Mouse (Mus musculus): ENCODE measurements around the gene Spag16. TPM values are rescaled to one million over a fixed set of nuclear protein-coding genes. Genes with fewer than 3 reads are reported as not detected.

The Spag16 gene
- polyA plus RNA-seq, 1 experiment from 2014 or later = 1.7 TPM

DNA sequence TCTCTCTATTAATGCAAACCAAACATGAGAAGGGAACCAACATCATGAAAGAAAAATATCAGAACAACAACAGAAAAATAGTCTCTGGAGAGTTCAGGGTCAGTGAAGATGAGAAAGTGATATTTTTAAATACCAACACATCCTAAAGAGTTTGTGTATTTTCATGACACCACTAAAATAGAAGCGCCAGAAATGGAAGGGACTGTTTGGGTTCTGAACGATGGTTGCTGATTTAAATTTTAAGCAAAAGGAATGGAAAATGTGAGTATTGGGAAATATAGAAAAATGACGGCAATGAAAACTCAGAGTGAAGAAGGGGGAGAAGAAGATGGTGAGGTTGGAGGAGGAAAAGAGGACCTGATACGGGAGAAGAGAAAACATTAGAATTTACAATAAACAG is 825.9 kb downstream of the Spag16 start:
- WGBS = 91% methylated on average over 4 of the region's 4 CpGs
- no peaks in the 10 kb centered on the region for H3K36me3 ChIP-seq (ENCODE audit: control insufficient read depth, insufficient read depth, low read length)
- ATAC-seq (ENCODE audit: insufficient number of reproducible peaks, low FRiP score, low TSS enrichment, low read depth) (no peak), DNase-seq (ENCODE audit: low spot score) (no peak)
- H3K4me1 ChIP-seq (ENCODE audit: control insufficient read depth, insufficient read depth, low read length) = no peaks in the 10 kb centered on the region
- no peaks in the 10 kb centered on the region for H3K9me3 ChIP-seq (ENCODE audit: control insufficient read depth, low read length)
- H3K4me2 ChIP-seq (ENCODE audit: low read depth, severe bottlenecking) = no peak overlapping the region
- H3K9ac ChIP-seq (ENCODE audit: low read length) = no peak overlapping the region
- no peaks in the 10 kb centered on the region for H3K27me3 ChIP-seq (ENCODE audit: control insufficient read depth, insufficient read depth, low read length)
- no peak overlapping the region for H3K27ac ChIP-seq (replicated peaks; ENCODE audit: low read depth, low read length)
- no peak overlapping the region for H3K4me3 ChIP-seq (ENCODE audit: low read depth, low read length)

DNA sequence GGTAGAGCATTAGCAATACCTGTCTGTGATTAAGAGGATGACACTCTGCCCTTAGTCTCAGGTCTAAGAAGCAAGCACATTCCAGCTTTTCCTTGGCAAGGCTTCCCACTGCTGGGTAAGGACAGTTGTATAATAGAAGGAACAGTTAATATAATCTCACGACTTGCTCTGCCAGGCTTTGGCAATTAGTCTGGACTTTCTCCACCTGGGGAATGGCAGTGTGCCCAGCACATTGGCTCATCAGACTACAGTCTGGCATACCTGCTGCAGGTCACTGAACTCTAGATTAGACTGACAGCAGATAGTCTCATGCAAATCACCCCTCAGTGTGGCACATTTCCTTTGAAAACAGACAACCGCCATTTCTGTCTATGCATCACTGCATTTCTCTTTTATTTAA is 865.8 kb downstream of the Spag16 start:
- no peak overlapping the region for H3K9ac ChIP-seq (ENCODE audit: low read length)
- H3K9me3 ChIP-seq (ENCODE audit: control insufficient read depth, low read length) = no peaks in the 10 kb centered on the region
- H3K27ac ChIP-seq (replicated peaks; ENCODE audit: low read depth, low read length) = no peak overlapping the region
- no peaks in the 10 kb centered on the region for H3K27me3 ChIP-seq (ENCODE audit: control insufficient read depth, insufficient read depth, low read length)
- no peak for ATAC-seq (ENCODE audit: insufficient number of reproducible peaks, low FRiP score, low TSS enrichment, low read depth)
- no peak overlapping the region for H3K4me2 ChIP-seq (ENCODE audit: low read depth, severe bottlenecking)
- H3K4me3 ChIP-seq (ENCODE audit: low read depth, low read length) = no peak overlapping the region
- no peaks in the 10 kb centered on the region for H3K36me3 ChIP-seq (ENCODE audit: control insufficient read depth, insufficient read depth, low read length)
- WGBS = 84% methylated on average over 2 of the region's 2 CpGs
- no peaks in the 10 kb centered on the region for H3K4me1 ChIP-seq (ENCODE audit: control insufficient read depth, insufficient read depth, low read length)
- DNase-seq (ENCODE audit: low spot score) = no peak

DNA sequence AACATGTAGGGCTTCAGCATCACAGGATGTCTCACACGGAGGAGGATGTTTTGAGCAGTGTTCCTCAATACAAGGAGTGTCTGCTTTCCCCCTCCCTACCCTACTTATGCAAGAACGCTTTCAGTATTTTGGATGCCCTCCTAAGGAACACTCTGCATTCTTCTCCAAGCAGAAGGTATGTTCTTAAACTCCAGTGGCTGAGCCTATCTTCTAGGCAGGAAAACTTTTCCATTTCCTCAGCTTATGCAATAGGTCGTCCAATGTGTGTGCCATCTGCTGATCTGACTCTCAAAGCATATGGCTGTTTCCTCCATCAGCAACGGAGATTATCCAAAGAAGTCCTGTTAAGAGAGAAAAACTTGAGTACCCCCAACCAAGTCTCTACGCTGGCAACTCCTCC is 873.5 kb downstream of the Spag16 start:
- Histone ChIP-seq H3K4me2 (ENCODE audit: low read depth, severe bottlenecking) (no peak overlapping the region), H3K4me3 (ENCODE audit: low read depth, low read length) (no peak overlapping the region), H3K9me3 (ENCODE audit: control insufficient read depth, low read length) (no peaks in the 10 kb centered on the region), H3K36me3 (ENCODE audit: control insufficient read depth, insufficient read depth, low read length) (no peaks in the 10 kb centered on the region), H3K27ac (replicated peaks; ENCODE audit: low read depth, low read length) (no peak overlapping the region), H3K9ac (ENCODE audit: low read length) (no peak overlapping the region), H3K4me1 (ENCODE audit: control insufficient read depth, insufficient read depth, low read length) (no peaks in the 10 kb centered on the region), H3K27me3 (ENCODE audit: control insufficient read depth, insufficient read depth, low read length) (no peaks in the 10 kb centered on the region)
- ATAC-seq (ENCODE audit: insufficient number of reproducible peaks, low FRiP score, low TSS enrichment, low read depth) = no peak
- DNase-seq (ENCODE audit: low spot score) = no peak
- WGBS = 82% methylated on average over 5 of the region's 5 CpGs

DNA sequence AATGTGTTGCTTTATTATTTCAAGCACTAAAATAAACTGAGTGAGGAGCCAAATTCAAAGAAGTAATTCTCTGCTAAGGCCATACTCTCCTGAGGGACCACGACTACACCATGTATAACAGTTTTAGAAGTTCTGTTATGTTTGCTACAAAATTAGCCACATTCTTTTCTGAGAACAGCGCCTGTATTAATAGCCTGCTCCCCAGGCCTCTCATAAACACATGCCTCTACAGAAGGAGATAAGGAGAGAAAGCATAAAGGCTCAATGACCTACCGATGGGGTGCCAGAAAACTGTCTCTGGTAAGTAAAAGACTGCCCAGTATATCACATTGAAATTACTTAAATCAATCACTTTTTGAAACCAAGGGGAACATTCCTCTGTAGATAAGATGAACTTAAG is 877.2 kb downstream of the Spag16 start:
- no peak for ATAC-seq (ENCODE audit: insufficient number of reproducible peaks, low FRiP score, low TSS enrichment, low read depth)
- H3K9ac ChIP-seq (ENCODE audit: low read length) = no peak overlapping the region
- H3K4me3 ChIP-seq (ENCODE audit: low read depth, low read length) = no peak overlapping the region
- H3K27me3 ChIP-seq (ENCODE audit: control insufficient read depth, insufficient read depth, low read length) = no peaks in the 10 kb centered on the region
- H3K4me2 ChIP-seq (ENCODE audit: low read depth, severe bottlenecking) = no peak overlapping the region
- no peaks in the 10 kb centered on the region for H3K36me3 ChIP-seq (ENCODE audit: control insufficient read depth, insufficient read depth, low read length)
- H3K27ac ChIP-seq (replicated peaks; ENCODE audit: low read depth, low read length) = no peak overlapping the region
- 76% methylated on average over 3 of the region's 3 CpGs for WGBS
- DNase-seq (ENCODE audit: low spot score) = no peak
- H3K4me1 ChIP-seq (ENCODE audit: control insufficient read depth, insufficient read depth, low read length) = no peaks in the 10 kb centered on the region
- H3K9me3 ChIP-seq (ENCODE audit: control insufficient read depth, low read length) = no peaks in the 10 kb centered on the region

DNA sequence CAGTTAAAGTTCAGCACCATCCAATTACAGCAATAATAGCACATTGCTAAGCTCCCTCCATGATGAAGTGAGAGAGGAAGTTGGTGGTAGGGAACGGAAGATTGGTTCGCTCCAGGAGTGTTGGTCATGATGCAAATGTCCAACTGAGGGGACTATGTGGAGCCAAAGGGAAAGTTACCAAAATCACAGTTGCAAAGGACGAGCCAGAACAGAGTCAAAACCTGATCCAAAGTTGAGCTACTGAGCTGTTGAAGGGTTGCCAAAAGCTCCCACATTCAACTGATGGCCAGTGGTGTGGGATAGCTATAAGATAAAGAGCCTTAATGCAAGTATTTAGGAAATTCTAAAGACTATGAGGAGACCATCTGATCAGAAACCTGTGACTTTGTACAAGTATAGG is 879.1 kb downstream of the Spag16 start:
- H3K4me1 ChIP-seq (ENCODE audit: control insufficient read depth, insufficient read depth, low read length) = no peaks in the 10 kb centered on the region
- H3K36me3 ChIP-seq (ENCODE audit: control insufficient read depth, insufficient read depth, low read length) = no peaks in the 10 kb centered on the region
- H3K9me3 ChIP-seq (ENCODE audit: control insufficient read depth, low read length) = no peaks in the 10 kb centered on the region
- no peak overlapping the region for H3K27ac ChIP-seq (replicated peaks; ENCODE audit: low read depth, low read length)
- DNase-seq (ENCODE audit: low spot score) (no peak), ATAC-seq (ENCODE audit: insufficient number of reproducible peaks, low FRiP score, low TSS enrichment, low read depth) (no peak)
- H3K4me2 ChIP-seq (ENCODE audit: low read depth, severe bottlenecking) = no peak overlapping the region
- no peak overlapping the region for H3K4me3 ChIP-seq (ENCODE audit: low read depth, low read length)
- no peak overlapping the region for H3K9ac ChIP-seq (ENCODE audit: low read length)
- 89% methylated on average over 3 of the region's 3 CpGs for WGBS
- H3K27me3 ChIP-seq (ENCODE audit: control insufficient read depth, insufficient read depth, low read length) = no peaks in the 10 kb centered on the region

DNA sequence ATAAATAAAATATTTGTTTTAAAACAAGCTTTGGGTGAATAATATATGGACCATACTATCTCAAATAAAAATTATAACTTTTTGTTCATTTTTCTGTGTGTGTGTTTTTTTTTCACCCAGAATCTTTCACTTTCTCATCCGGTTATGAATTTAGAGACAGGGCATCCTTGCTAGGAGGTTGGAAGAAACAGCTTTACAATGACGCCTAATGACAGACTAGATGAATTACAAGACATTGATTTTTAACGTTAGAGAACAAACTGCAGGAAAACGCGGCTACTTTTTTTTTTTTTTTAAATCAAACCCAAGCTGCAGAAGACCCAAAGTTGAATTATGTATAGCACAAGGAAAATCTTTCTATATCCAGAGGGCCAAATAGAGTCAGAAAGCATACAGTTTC is 898.3 kb downstream of the Spag16 start:
- Histone ChIP-seq H3K4me2 (ENCODE audit: low read depth, severe bottlenecking) (no peak overlapping the region), H3K9me3 (ENCODE audit: control insufficient read depth, low read length) (no peaks in the 10 kb centered on the region), H3K4me1 (ENCODE audit: control insufficient read depth, insufficient read depth, low read length) (no peaks in the 10 kb centered on the region), H3K9ac (ENCODE audit: low read length) (no peak overlapping the region), H3K4me3 (ENCODE audit: low read depth, low read length) (no peak overlapping the region), H3K27me3 (ENCODE audit: control insufficient read depth, insufficient read depth, low read length) (no peaks in the 10 kb centered on the region), H3K27ac (replicated peaks; ENCODE audit: low read depth, low read length) (no peak overlapping the region), H3K36me3 (ENCODE audit: control insufficient read depth, insufficient read depth, low read length) (no peaks in the 10 kb centered on the region)
- 60% methylated on average over 5 of the region's 5 CpGs for WGBS
- ATAC-seq (ENCODE audit: insufficient number of reproducible peaks, low FRiP score, low TSS enrichment, low read depth) = no peak
- no peak for DNase-seq (ENCODE audit: low spot score)

DNA sequence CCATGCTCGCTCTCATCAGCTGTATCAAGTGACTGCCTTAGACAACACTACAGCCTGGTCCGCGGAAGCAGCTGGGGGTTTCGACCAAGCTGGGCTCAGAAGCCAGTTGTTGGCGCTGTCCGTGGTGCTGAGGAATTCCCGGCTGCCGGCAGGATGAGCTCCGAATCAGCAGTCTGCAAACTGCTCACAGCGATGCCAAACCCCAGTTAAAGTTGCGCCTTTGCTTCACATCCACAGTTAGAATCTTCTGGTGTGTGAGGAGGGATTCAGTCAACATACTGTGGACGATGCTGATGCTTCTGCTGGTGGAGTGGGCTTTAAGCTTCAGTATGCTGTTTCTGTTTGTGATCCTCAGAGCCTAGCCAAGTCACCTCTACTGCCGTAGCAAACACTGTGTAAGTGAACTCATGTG is 898.9 kb downstream of the Spag16 start, which contains the start of gene Vwc2l:
Vwc2l (plus strand) TSS at position 61 of the 412 bp plus-strand sequence.
- WGBS = 13% methylated on average over 13 of the region's 13 CpGs
- no peaks in the 10 kb centered on the region for H3K36me3 ChIP-seq (ENCODE audit: control insufficient read depth, insufficient read depth, low read length)
- H3K9me3 ChIP-seq (ENCODE audit: control insufficient read depth, low read length) = no peaks in the 10 kb centered on the region
- no peaks in the 10 kb centered on the region for H3K27me3 ChIP-seq (ENCODE audit: control insufficient read depth, insufficient read depth, low read length)
- no peak within 1 kb of the TSS for H3K9ac ChIP-seq (ENCODE audit: low read length)
- no peak within 1 kb of the TSS for H3K4me2 ChIP-seq (ENCODE audit: low read depth, severe bottlenecking)
- H3K27ac ChIP-seq (replicated peaks; ENCODE audit: low read depth, low read length) = no peak within 1 kb of the TSS
- DNase-seq (ENCODE audit: low spot score) (peak; percentile 92), ATAC-seq (ENCODE audit: insufficient number of reproducible peaks, low FRiP score, low TSS enrichment, low read depth) (0 out of 2 replicates have a peak, but pooled peaks have one; percentile 54)
- H3K4me1 ChIP-seq (ENCODE audit: control insufficient read depth, insufficient read depth, low read length) = no peaks in the 10 kb centered on the region
- no peak within 1 kb of the TSS for H3K4me3 ChIP-seq (ENCODE audit: low read depth, low read length)

Other genes starting within 250 kb of the Spag16 start
- gene Ikzf2, start 139.7 kb upstream of the Spag16 start, polyA plus RNA-seq (2014; fragmentation: Nextera tagmentation; extraction: Ambion mirVana) = 3.0 and 3.3 TPM in 2 replicates

Measured in limb, embryonic 11.5 days (tissue).